Mouse (Mus musculus) C2C12 (cell line): ENCODE data around the gene Cul4a.

Source experiments
- CTCF ChIP-seq: IDR thresholded peaks from one replicate; pipeline ENCODE4 v1.5.1; 2011; ENCODE audit not compliant: control insufficient read depth, insufficient read depth, insufficient read length
- MAX ChIP-seq: IDR thresholded peaks from one replicate; pipeline ENCODE4 v1.6.1; 2011; ENCODE audit warnings: mild to moderate bottlenecking, control low read depth
- MYOG ChIP-seq: IDR thresholded peaks from one replicate; pipeline ENCODE4 v1.6.1; 2011; ENCODE audit not compliant: control insufficient read depth, insufficient read length; ENCODE audit errors: extremely low read depth

- TF ChIP-seq MAX (no peak), MYOG (no peak), CTCF (no peak)
Observed at GRCm38 (mm10) chr8:13188857-13189256, 83.4 kb downstream of the Cul4a start.
